Mouse (Mus musculus): ENCODE measurements around the gene Srgap3.
A peak's percentile ranks its signal among the peaks of the same experiment; 100 is the strongest.

Srgap3 gene

GRCm38 (mm10) chr6:112950205-112951110 is 3.4 kb upstream of the Srgap3 start:
- DNase-seq (ENCODE audit: extremely low read depth, low read depth), result peak; percentile 76

- DNase-seq (ENCODE audit: extremely low read depth, low read depth), result no peak
Observed at GRCm38 (mm10) chr6:112949220-112949619, 2.2 kb upstream of the Srgap3 start.

GRCm38 (mm10) chr6:112948416-112948815 is 1.4 kb upstream of the Srgap3 start:
- DNase-seq (ENCODE audit: extremely low read depth, low read depth), result no peak

- DNase-seq (ENCODE audit: extremely low read depth, low read depth), result no peak
Observed at GRCm38 (mm10) chr6:112946021-112946811, 850 bp downstream of the Srgap3 start.

- DNase-seq (ENCODE audit: extremely low read depth, low read depth), result no peak
Observed at GRCm38 (mm10) chr6:112945181-112945751, 1.8 kb downstream of the Srgap3 start.

GRCm38 (mm10) chr6:112943596-112944245 is 3.3 kb downstream of the Srgap3 start:
- no peak for DNase-seq (ENCODE audit: extremely low read depth, low read depth)

GRCm38 (mm10) chr6:112939281-112939680 is 7.8 kb downstream of the Srgap3 start:
- no peak for DNase-seq (ENCODE audit: extremely low read depth, low read depth)

GRCm38 (mm10) chr6:112937791-112938190 is 9.3 kb downstream of the Srgap3 start:
- no peak for DNase-seq (ENCODE audit: extremely low read depth, low read depth)

GRCm38 (mm10) chr6:112934501-112934900 is 12.6 kb downstream of the Srgap3 start:
- no peak for DNase-seq (ENCODE audit: extremely low read depth, low read depth)

- DNase-seq (ENCODE audit: extremely low read depth, low read depth), result no peak
Observed at GRCm38 (mm10) chr6:112932611-112933010, 14.5 kb downstream of the Srgap3 start.

GRCm38 (mm10) chr6:112930011-112930451 is 17.0 kb downstream of the Srgap3 start:
- peak; percentile 88 for DNase-seq (ENCODE audit: extremely low read depth, low read depth)

- peak; percentile 61 for DNase-seq (ENCODE audit: extremely low read depth, low read depth)
Observed at GRCm38 (mm10) chr6:112929291-112929984, 17.6 kb downstream of the Srgap3 start.

- DNase-seq (ENCODE audit: extremely low read depth, low read depth), result no peak
Observed at GRCm38 (mm10) chr6:112928841-112929240, 18.2 kb downstream of the Srgap3 start.

- DNase-seq (ENCODE audit: extremely low read depth, low read depth), result no peak
Observed at GRCm38 (mm10) chr6:112927341-112927740, 19.7 kb downstream of the Srgap3 start.

GRCm38 (mm10) chr6:112926011-112926410 is 21.1 kb downstream of the Srgap3 start:
- no peak for DNase-seq (ENCODE audit: extremely low read depth, low read depth)

GRCm38 (mm10) chr6:112925234-112925975 is 21.7 kb downstream of the Srgap3 start:
- DNase-seq (ENCODE audit: extremely low read depth, low read depth), result no peak

- DNase-seq (ENCODE audit: extremely low read depth, low read depth), result no peak
Observed at GRCm38 (mm10) chr6:112924606-112925141, 22.4 kb downstream of the Srgap3 start.

- no peak for DNase-seq (ENCODE audit: extremely low read depth, low read depth)
Observed at GRCm38 (mm10) chr6:112920619-112921195, 26.4 kb downstream of the Srgap3 start.

GRCm38 (mm10) chr6:112917717-112918116 is 29.3 kb downstream of the Srgap3 start:
- DNase-seq (ENCODE audit: extremely low read depth, low read depth), result no peak

Measured in MEL-GATA-1-ER (cell line).